Mouse (Mus musculus) olfactory bulb, adult 2 months (tissue): ENCODE data around the gene Cap2.

ENCODE experiments used
- CTCF ChIP-seq: fragments of 200-500 bp; IDR thresholded peaks from 2 replicates; pipeline ENCODE4 v1.5.1; 2012; ENCODE audit warnings: low read depth, mild to moderate bottlenecking, low read length, moderate library complexity; ENCODE audit not compliant: insufficient read depth
- POLR2A ChIP-seq: fragments of 200-500 bp; IDR thresholded peaks from 2 replicates; pipeline ENCODE4 v1.6.1; 2012; ENCODE audit warnings: mild to moderate bottlenecking, low read depth, low read length, moderate library complexity; ENCODE audit not compliant: insufficient read depth

DNA sequence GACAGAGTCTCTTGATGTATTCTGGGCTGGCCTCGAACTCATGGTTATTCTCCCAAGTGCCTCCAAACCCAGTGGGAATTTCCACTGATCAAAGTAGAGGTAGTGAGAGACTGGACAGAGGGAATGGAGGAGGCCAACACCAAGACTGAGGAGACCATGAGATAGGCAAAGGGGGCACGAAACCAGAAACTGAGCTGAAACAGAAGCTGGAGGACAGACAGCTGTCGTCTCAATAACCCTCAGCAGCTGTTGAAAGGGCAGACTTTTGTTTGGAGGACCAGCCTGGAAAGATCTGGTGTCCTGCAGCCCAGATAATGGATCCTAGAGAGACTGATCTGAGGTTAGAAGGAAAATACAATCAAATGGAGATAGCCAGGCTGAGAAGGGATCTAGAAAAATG lies 109.4 kb downstream of the Cap2 start:
- TF ChIP-seq CTCF (no peak), POLR2A (no peak)
